Mouse (Mus musculus) thymus, adult 2 months (tissue): ENCODE measurements around the gene Rdh1. TPM values are rescaled to one million over a fixed set of nuclear protein-coding genes. Genes with fewer than 3 reads are reported as not detected.
"Not testable (repeated sequence)": the region's sequence is repeated elsewhere in the genome, so short reads cannot be mapped to it uniquely, and the experiment has no call there.

Experiments used
- DNase-seq: peaks from one replicate; pipeline ENCODE4 v3.0.0; 2021
- H3K27ac ChIP-seq: fragments of 200-500 bp; 2 replicates; pipeline ENCODE4 v1.5.1; 2012; ENCODE audit warnings: low read length, control low read depth; ENCODE audit not compliant: control insufficient read depth, insufficient read depth
- H3K27me3 ChIP-seq: fragments of 200-500 bp; 2 replicates; pipeline ENCODE4 v1.6.1; 2012; ENCODE audit warnings: mild to moderate bottlenecking, low read length, moderate library complexity, mixed read lengths; ENCODE audit not compliant: control insufficient read depth, insufficient read depth
- H3K36me3 ChIP-seq: fragments of 200-500 bp; 2 replicates; pipeline ENCODE4 v1.6.1; 2012; ENCODE audit warnings: mild to moderate bottlenecking, low read length, moderate library complexity; ENCODE audit not compliant: control insufficient read depth, insufficient read depth
- H3K4me1 ChIP-seq: fragments of 200-500 bp; replicated peaks from 2 replicates; pipeline ENCODE4 v1.6.1; 2012; ENCODE audit warnings: low read length; ENCODE audit not compliant: control insufficient read depth, insufficient read depth
- H3K4me3 ChIP-seq: fragments of 200-500 bp; 2 replicates; pipeline ENCODE4 v1.5.1; 2012; ENCODE audit warnings: mild to moderate bottlenecking, low read length, control low read depth, moderate library complexity; ENCODE audit not compliant: control insufficient read depth, insufficient read depth
- CTCF ChIP-seq: fragments of 200-500 bp; IDR thresholded peaks from 2 replicates; pipeline ENCODE4 v1.5.1; 2012; ENCODE audit warnings: mild to moderate bottlenecking, control low read depth, low read length, moderate library complexity, borderline replicate concordance; ENCODE audit not compliant: control insufficient read depth, poor library complexity, insufficient read depth; ENCODE audit errors: extremely low read depth
- POLR2A ChIP-seq: fragments of 200-500 bp; IDR thresholded peaks from 2 replicates; pipeline ENCODE4 v1.6.1; 2012; ENCODE audit warnings: mild to moderate bottlenecking, low read length, control low read depth, moderate library complexity; ENCODE audit not compliant: control insufficient read depth, poor library complexity, insufficient read depth; ENCODE audit errors: extremely low read depth
- WGBS: fragments of 180-500 bp; shearing (Covaris S2); methylation state at CpG from one replicate; pipeline ENCODE4 v1.1.7; 2018; 5-methylcytosine and 5-hydroxymethylcytosine counted together
- polyA plus RNA-seq: library from polyadenylated mRNA; depleted of rRNA; stranded (reverse); fragments of >200 nt; gene quantifications from 2 replicates; pipeline ENCODE4 v1.2.3, GENCODE M21; 2012

Gene Rdh1
- polyA plus RNA-seq, 1 experiment = 0.08 TPM

DNA sequence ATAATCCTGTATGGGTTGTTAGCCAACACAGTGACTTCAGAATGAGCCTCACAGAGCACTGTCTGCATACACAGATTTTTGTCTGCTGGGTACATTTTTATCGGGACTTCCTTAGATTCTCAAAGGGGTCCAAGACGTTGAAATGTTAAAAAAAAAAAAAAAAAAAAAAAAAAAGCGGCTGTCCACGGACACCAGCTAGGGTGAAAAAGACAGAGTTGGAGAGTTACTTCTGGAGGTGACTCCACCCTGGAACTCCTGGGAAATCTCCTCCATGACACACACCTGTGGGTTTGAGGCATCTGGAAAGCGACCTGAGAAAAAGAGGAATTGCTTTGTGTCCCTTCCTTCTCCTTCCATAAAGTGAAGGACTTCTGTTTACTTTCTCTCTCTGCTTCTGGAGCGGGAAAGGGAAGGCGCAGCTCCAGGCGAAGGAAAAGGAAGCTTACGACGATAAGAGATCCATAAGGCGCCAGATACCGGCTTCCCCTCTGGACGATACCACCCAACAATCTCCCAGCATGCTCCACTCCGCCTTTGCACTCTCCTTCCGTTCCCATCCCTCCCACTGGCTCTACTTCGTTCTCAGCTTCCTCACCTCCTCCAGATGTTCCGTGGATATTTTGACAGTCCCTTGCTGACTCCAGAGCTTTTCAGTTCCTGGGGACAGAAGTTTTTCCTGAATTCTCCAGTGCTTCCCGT, 3.6 kb upstream of the Rdh1 start:
- Histone ChIP-seq H3K36me3 (no peaks in the 10 kb centered on the region), H3K27me3 (no peaks in the 10 kb centered on the region), H3K4me3 (no peak overlapping the region), H3K4me1 (no peaks in the 10 kb centered on the region), H3K27ac (no peak overlapping the region)
- WGBS = 51% methylated on average over 18 of the region's 18 CpGs
- DNase-seq = no peak
- TF ChIP-seq POLR2A (no peak), CTCF (no peak)

GRCm38 (mm10) chr10:127762926-127763325, 3.4 kb downstream of the Rdh1 start:
- H3K27me3 ChIP-seq, DNase-seq, H3K36me3 ChIP-seq, H3K27ac ChIP-seq, H3K4me3 ChIP-seq, H3K4me1 ChIP-seq: not testable (repeated sequence)
- WGBS = 94% methylated on average over 10 of the region's 10 CpGs

DNA sequence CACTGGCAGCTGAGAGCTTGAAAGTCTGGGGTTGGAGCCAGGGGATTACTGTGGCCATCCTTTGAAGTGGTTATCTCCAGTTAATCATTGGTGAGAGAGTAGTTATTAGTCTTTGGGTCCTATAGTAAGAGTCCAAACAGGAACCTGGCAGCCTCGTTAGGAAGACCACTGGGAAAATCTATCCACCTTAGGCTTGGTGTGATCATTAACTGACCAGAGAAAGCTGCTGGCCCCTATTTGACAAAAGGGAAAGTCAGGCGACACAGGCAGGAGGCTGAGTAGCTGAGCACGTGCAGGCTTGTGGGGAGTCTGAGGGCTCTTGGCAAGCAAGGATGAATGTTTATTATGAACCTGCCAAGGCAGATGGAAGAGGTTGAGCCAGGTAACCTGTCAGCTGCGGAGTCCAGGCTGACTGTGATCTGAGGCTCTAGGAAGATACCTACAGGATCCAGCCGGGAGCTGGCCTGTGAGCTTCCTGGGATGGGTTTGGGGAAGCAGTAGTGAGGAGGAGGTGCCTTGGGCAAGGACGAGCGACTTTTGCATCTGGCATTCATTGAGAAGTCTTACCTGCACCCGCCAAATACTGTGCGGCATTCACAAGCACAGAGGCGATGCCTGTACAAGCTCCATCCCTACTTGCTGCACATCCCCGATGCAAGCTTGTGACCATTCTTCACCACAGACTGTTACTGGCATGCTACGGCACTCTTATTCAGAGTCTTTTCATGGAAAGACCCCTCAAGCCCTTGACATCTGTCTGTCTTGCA, 4.6 kb downstream of the Rdh1 start:
- WGBS = 76% methylated on average over 12 of the region's 12 CpGs
- H3K27ac ChIP-seq = no peak overlapping the region
- H3K4me1 ChIP-seq = no peaks in the 10 kb centered on the region
- no peak for DNase-seq
- H3K4me3 ChIP-seq = no peak overlapping the region
- H3K36me3 ChIP-seq = no peaks in the 10 kb centered on the region
- H3K27me3 ChIP-seq = no peaks in the 10 kb centered on the region
- TF ChIP-seq CTCF (no peak), POLR2A (no peak)

- Histone ChIP-seq H3K27ac (no peak overlapping the region), H3K4me1 (no peaks in the 10 kb centered on the region), H3K27me3 (no peaks in the 10 kb centered on the region), H3K36me3 (no peaks in the 10 kb centered on the region), H3K4me3 (no peak overlapping the region)
- no peak for DNase-seq
- TF ChIP-seq CTCF = no peak
- no peak for TF ChIP-seq POLR2A
- WGBS = 88% methylated on average over 1 of the region's 1 CpGs
Measured at GRCm38 (mm10) chr10:127766564-127766963, 7.0 kb downstream of the Rdh1 start.

- Histone ChIP-seq H3K4me3 (no peak within 1 kb of the TSS), H3K27me3 (no peaks in the 10 kb centered on the region), H3K36me3 (no peaks in the 10 kb centered on the region), H3K4me1 (no peaks in the 10 kb centered on the region), H3K27ac (no peak within 1 kb of the TSS)
- no peak for DNase-seq
- WGBS = 80% methylated on average over 2 of the region's 2 CpGs
- TF ChIP-seq POLR2A = no peak
- no peak for TF ChIP-seq CTCF
Measured at GRCm38 (mm10) chr10:127776011-127776410, 16.5 kb downstream of the Rdh1 start, which contains the start of gene Rdh9. TSS of gene Rdh9 (plus strand) at chr10:127776386.

DNA sequence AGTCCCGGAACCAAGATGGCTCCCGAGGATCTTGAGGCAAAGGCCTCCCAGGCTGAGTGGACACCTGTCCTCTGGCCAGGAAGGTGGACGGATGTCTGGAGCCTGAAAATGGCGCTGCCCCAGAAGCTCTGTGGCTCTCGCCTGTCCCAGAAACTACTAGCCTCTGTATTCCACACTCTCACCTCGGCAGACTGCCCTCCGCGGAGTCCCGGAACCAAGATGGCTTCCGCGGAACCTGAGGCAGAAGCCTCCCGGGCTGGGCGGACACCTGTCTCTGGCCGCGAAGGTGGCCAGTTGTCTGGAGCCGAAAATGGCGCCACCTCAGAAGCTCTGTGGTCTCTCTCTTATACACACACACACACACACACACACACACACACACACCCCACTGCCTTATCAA, 22.8 kb downstream of the Rdh1 start:
- not testable (repeated sequence) for H3K4me1 ChIP-seq, H3K4me3 ChIP-seq, DNase-seq, H3K27me3 ChIP-seq, H3K27ac ChIP-seq, H3K36me3 ChIP-seq
- 98% methylated on average over 17 of the region's 17 CpGs for WGBS

DNA sequence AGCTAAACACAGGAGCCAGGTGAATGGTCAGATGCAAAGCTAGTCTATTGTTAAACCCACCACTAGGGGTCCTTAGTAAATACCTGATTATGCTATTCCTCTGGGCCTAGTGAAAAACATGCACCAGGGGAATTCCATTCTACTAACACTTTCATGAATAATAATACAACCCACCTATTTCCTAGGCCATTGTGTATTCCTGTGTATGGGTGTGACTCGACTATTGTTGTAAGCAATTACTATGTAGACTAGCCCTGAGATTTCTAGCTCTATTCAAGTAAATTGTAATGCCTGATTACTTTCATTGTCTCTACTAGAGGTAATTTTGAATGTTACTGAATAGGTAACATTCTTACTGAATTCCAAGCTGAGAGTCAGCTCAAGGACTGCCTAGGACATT, 25.9 kb downstream of the Rdh1 start:
- not testable (repeated sequence) for H3K27ac ChIP-seq, H3K36me3 ChIP-seq, DNase-seq, H3K27me3 ChIP-seq, H3K4me1 ChIP-seq, H3K4me3 ChIP-seq
- WGBS = 86% methylated on average over 1 of the region's 1 CpGs
